Mouse (Mus musculus) lung, postnatal 0 days (tissue): ENCODE results near the gene BC037034. TPM values are rescaled to one million over a fixed set of nuclear protein-coding genes. Genes with fewer than 3 reads are reported as not detected.

Experiments
- ATAC-seq: fragments of 200-750 bp; cut with Nextera tagmentation; 2 replicates; pipeline ENCODE4 v1.8.0; 2017; ENCODE audit warnings: moderate library complexity
- DNase-seq: peaks from one replicate; pipeline ENCODE4 v3.0.0-alpha.2; 2016; ENCODE audit warnings: low spot score
- H3K27ac ChIP-seq: fragments of 300-500 bp; sonication (generic); 2 replicates; pipeline ENCODE4 v1.5.1; 2014; ENCODE audit warnings: antibody characterized with exemption, mild to moderate bottlenecking, low read length, mixed read lengths
- H3K27me3 ChIP-seq: fragments of 300-500 bp; sonication (generic); replicated peaks from 2 replicates; pipeline ENCODE4 v1.6.1; 2014; ENCODE audit warnings: low read length, mixed read lengths; ENCODE audit not compliant: insufficient read depth
- H3K36me3 ChIP-seq: fragments of 300-500 bp; sonication (generic); 2 replicates; pipeline ENCODE4 v1.6.1; 2014; ENCODE audit warnings: low read length, mixed read lengths; ENCODE audit not compliant: insufficient read depth
- H3K4me1 ChIP-seq: fragments of 300-500 bp; sonication (generic); 2 replicates; pipeline ENCODE4 v1.6.1; 2014; ENCODE audit warnings: antibody characterized with exemption, low read depth, low read length, mixed read lengths; ENCODE audit not compliant: insufficient read depth
- H3K4me2 ChIP-seq: fragments of 300-500 bp; sonication (generic); replicated peaks from 2 replicates; pipeline ENCODE4 v1.6.1; 2014; ENCODE audit warnings: low read depth, mild to moderate bottlenecking, low read length, moderate library complexity, mixed read lengths
- H3K4me3 ChIP-seq: fragments of 300-500 bp; sonication (generic); 2 replicates; pipeline ENCODE4 v1.5.1; 2014; ENCODE audit warnings: low read depth, low read length
- H3K9ac ChIP-seq: fragments of 300-500 bp; sonication (generic); replicated peaks from 2 replicates; pipeline ENCODE4 v1.6.1; 2014; ENCODE audit warnings: low read depth, mild to moderate bottlenecking
- H3K9me3 ChIP-seq: fragments of 300-500 bp; sonication (generic); 2 replicates; pipeline ENCODE4 v1.6.1; 2016; ENCODE audit warnings: low read length, mixed read lengths
- CTCF ChIP-seq: IDR thresholded peaks from 2 replicates; pipeline ENCODE4 v1.5.1; 2016; ENCODE audit warnings: antibody characterized with exemption, mild to moderate bottlenecking
- EP300 ChIP-seq: IDR thresholded peaks from 2 replicates; pipeline ENCODE4 v1.6.1; 2016; ENCODE audit warnings: antibody characterized with exemption, mild to moderate bottlenecking, control low read depth
- WGBS: fragments of 180-500 bp; shearing (Covaris S2); extraction: QIAGEN DNeasy Blood & Tissue Kit; methylation state at CpG from one replicate; pipeline ENCODE4 v1.1.7; 2014; 5-methylcytosine and 5-hydroxymethylcytosine counted together
- polyA plus RNA-seq: library from polyadenylated mRNA; unstranded; fragments of >200 nt; fragmentation: Nextera tagmentation; extraction: Ambion mirVana; gene quantifications from 2 replicates; pipeline ENCODE4 v1.2.1, GENCODE M21; 2015

BC037034 gene
- polyA plus RNA-seq, 1 experiment from 2014 or later, result 2.9 TPM

GRCm38 (mm10) chr5:138229511-138229910, 34.3 kb downstream of the BC037034 start:
- WGBS, result 84% methylated on average over 3 of the region's 3 CpGs

GRCm38 (mm10) chr5:138228026-138228425, 35.8 kb downstream of the BC037034 start:
- no peaks in the 10 kb centered on the region for H3K9me3 ChIP-seq
- H3K4me2 ChIP-seq, result no peak overlapping the region
- ATAC-seq, result no peak
- no peaks in the 10 kb centered on the region for H3K36me3 ChIP-seq
- no peaks in the 10 kb centered on the region for H3K27me3 ChIP-seq
- H3K4me1 ChIP-seq, result no peaks in the 10 kb centered on the region
- no peak for TF ChIP-seq EP300
- TF ChIP-seq CTCF, result peak; percentile 59
- peak; percentile 11 for DNase-seq
- no peak overlapping the region for H3K4me3 ChIP-seq
- no peak overlapping the region for H3K27ac ChIP-seq
- WGBS, result 48% methylated on average over 3 of the region's 3 CpGs
- no peak overlapping the region for H3K9ac ChIP-seq

More at GRCm38 (mm10) chr5:138229511-138229910, 34.3 kb downstream of the BC037034 start:
- no peaks in the 10 kb centered on the region for H3K27me3 ChIP-seq
- no peak for TF ChIP-seq CTCF
- no peak for TF ChIP-seq EP300
- H3K9ac ChIP-seq, result no peak overlapping the region
- H3K36me3 ChIP-seq, result no peaks in the 10 kb centered on the region
- no peak overlapping the region for H3K4me3 ChIP-seq
- DNase-seq (no peak), ATAC-seq (no peak)
- no peaks in the 10 kb centered on the region for H3K9me3 ChIP-seq
- H3K27ac ChIP-seq, result no peak overlapping the region
- no peak overlapping the region for H3K4me2 ChIP-seq
- no peaks in the 10 kb centered on the region for H3K4me1 ChIP-seq

GRCm38 (mm10) chr5:138227367-138227766, 36.5 kb downstream of the BC037034 start:
- no peaks in the 10 kb centered on the region for H3K9me3 ChIP-seq
- H3K4me1 ChIP-seq, result no peaks in the 10 kb centered on the region
- no peaks in the 10 kb centered on the region for H3K27me3 ChIP-seq
- no peak overlapping the region for H3K4me2 ChIP-seq
- H3K36me3 ChIP-seq, result no peaks in the 10 kb centered on the region
- ATAC-seq (no peak), DNase-seq (no peak)
- no peak overlapping the region for H3K4me3 ChIP-seq
- TF ChIP-seq CTCF (no peak), EP300 (no peak)
- no peak overlapping the region for H3K9ac ChIP-seq
- WGBS, result 50% methylated on average over 2 of the region's 2 CpGs
- no peak overlapping the region for H3K27ac ChIP-seq

- no peak overlapping the region for H3K27ac ChIP-seq
- no peak overlapping the region for H3K4me3 ChIP-seq
- TF ChIP-seq CTCF (no peak), EP300 (no peak)
- no peaks in the 10 kb centered on the region for H3K4me1 ChIP-seq
- H3K27me3 ChIP-seq, result no peaks in the 10 kb centered on the region
- no peaks in the 10 kb centered on the region for H3K36me3 ChIP-seq
- no peaks in the 10 kb centered on the region for H3K9me3 ChIP-seq
- H3K4me2 ChIP-seq, result no peak overlapping the region
- no peak for ATAC-seq
- no peak overlapping the region for H3K9ac ChIP-seq
- DNase-seq, result no peak
- WGBS, result 73% methylated on average over 4 of the region's 4 CpGs
Measured at GRCm38 (mm10) chr5:138226491-138226890, 37.3 kb downstream of the BC037034 start.

GRCm38 (mm10) chr5:138225700-138226099, 38.1 kb downstream of the BC037034 start, which contains the start of gene Nxpe5:
Nxpe5 (plus strand) TSS chr5:138225898.
- H3K36me3 ChIP-seq, result no peaks in the 10 kb centered on the region
- no peaks in the 10 kb centered on the region for H3K27me3 ChIP-seq
- H3K9me3 ChIP-seq, result no peaks in the 10 kb centered on the region
- ATAC-seq, result no peak
- WGBS, result 48% methylated on average over 2 of the region's 2 CpGs
- no peak within 1 kb of the TSS for H3K9ac ChIP-seq
- no peak for TF ChIP-seq CTCF
- TF ChIP-seq EP300, result no peak
- no peak within 1 kb of the TSS for H3K4me3 ChIP-seq
- DNase-seq, result no peak
- H3K4me2 ChIP-seq, result no peak within 1 kb of the TSS
- no peak within 1 kb of the TSS for H3K27ac ChIP-seq
- H3K4me1 ChIP-seq, result no peaks in the 10 kb centered on the region

- WGBS, result 39% methylated on average over 3 of the region's 3 CpGs
- no peak for DNase-seq
Measured at GRCm38 (mm10) chr5:138223287-138223686, 40.5 kb downstream of the BC037034 start.

GRCm38 (mm10) chr5:138222111-138222510, 41.7 kb downstream of the BC037034 start:
- WGBS, result 23% methylated on average over 4 of the region's 4 CpGs
- Histone ChIP-seq H3K4me2 (no peak overlapping the region), H3K4me1 (no peaks in the 10 kb centered on the region), H3K36me3 (no peaks in the 10 kb centered on the region), H3K27ac (no peak overlapping the region), H3K27me3 (no peaks in the 10 kb centered on the region), H3K9me3 (no peaks in the 10 kb centered on the region), H3K4me3 (no peak overlapping the region), H3K9ac (no peak overlapping the region)
- ATAC-seq (no peak), DNase-seq (peak; percentile 79)
- no peak for TF ChIP-seq EP300
- TF ChIP-seq CTCF, result peak; percentile 86

More at GRCm38 (mm10) chr5:138223287-138223686, 40.5 kb downstream of the BC037034 start:
- ATAC-seq, result no peak
- no peak overlapping the region for H3K9ac ChIP-seq
- no peaks in the 10 kb centered on the region for H3K4me1 ChIP-seq
- no peaks in the 10 kb centered on the region for H3K27me3 ChIP-seq
- H3K4me3 ChIP-seq, result no peak overlapping the region
- no peak overlapping the region for H3K4me2 ChIP-seq
- H3K36me3 ChIP-seq, result no peaks in the 10 kb centered on the region
- TF ChIP-seq EP300, result no peak
- no peak for TF ChIP-seq CTCF
- no peak overlapping the region for H3K27ac ChIP-seq
- H3K9me3 ChIP-seq, result no peaks in the 10 kb centered on the region
